Mouse (Mus musculus): ENCODE measurements around the gene Vapb.

Vapb gene

GRCm38 (mm10) chr2:173791904-173792757 lies 54.8 kb downstream of the Vapb start:
- no peak for DNase-seq (ENCODE audit: low spot score)

- no peak for DNase-seq (ENCODE audit: low spot score)
Measured at GRCm38 (mm10) chr2:173794018-173794417, 56.7 kb downstream of the Vapb start.

GRCm38 (mm10) chr2:173794531-173795510 lies 57.5 kb downstream of the Vapb start:
- no peak for DNase-seq (ENCODE audit: low spot score)

- no peak for DNase-seq (ENCODE audit: low spot score)
Measured at GRCm38 (mm10) chr2:173795801-173796673, 58.7 kb downstream of the Vapb start.

GRCm38 (mm10) chr2:173796674-173796963 lies 59.3 kb downstream of the Vapb start:
- DNase-seq (ENCODE audit: low spot score) = no peak

GRCm38 (mm10) chr2:173799513-173799912 lies 62.2 kb downstream of the Vapb start:
- DNase-seq (ENCODE audit: low spot score) = no peak

GRCm38 (mm10) chr2:173800566-173800965 lies 63.3 kb downstream of the Vapb start:
- DNase-seq (ENCODE audit: low spot score) = no peak

- DNase-seq (ENCODE audit: low spot score) = no peak
Measured at GRCm38 (mm10) chr2:173801405-173801876, 64.1 kb downstream of the Vapb start.

- no peak for DNase-seq (ENCODE audit: low spot score)
Measured at GRCm38 (mm10) chr2:173802176-173802575, 64.9 kb downstream of the Vapb start.

GRCm38 (mm10) chr2:173802956-173803355 lies 65.6 kb downstream of the Vapb start:
- no peak for DNase-seq (ENCODE audit: low spot score)

GRCm38 (mm10) chr2:173803827-173804226 lies 66.5 kb downstream of the Vapb start:
- DNase-seq (ENCODE audit: low spot score) = no peak

GRCm38 (mm10) chr2:173806621-173807020 lies 69.3 kb downstream of the Vapb start:
- DNase-seq (ENCODE audit: low spot score) = no peak

- no peak for DNase-seq (ENCODE audit: low spot score)
Measured at GRCm38 (mm10) chr2:173808942-173809341, 71.6 kb downstream of the Vapb start.

GRCm38 (mm10) chr2:173810036-173810850 lies 72.9 kb downstream of the Vapb start:
- no peak for DNase-seq (ENCODE audit: low spot score)

GRCm38 (mm10) chr2:173810851-173811130 lies 73.5 kb downstream of the Vapb start:
- no peak for DNase-seq (ENCODE audit: low spot score)

GRCm38 (mm10) chr2:173811850-173812249 lies 74.5 kb downstream of the Vapb start:
- no peak for DNase-seq (ENCODE audit: low spot score)

- DNase-seq (ENCODE audit: low spot score) = no peak
Measured at GRCm38 (mm10) chr2:173813071-173813470, 75.8 kb downstream of the Vapb start.

GRCm38 (mm10) chr2:173826287-173826686 lies 89.0 kb downstream of the Vapb start:
- DNase-seq (ENCODE audit: low spot score) = no peak

GRCm38 (mm10) chr2:173827228-173827627 lies 89.9 kb downstream of the Vapb start:
- no peak for DNase-seq (ENCODE audit: low spot score)

- DNase-seq (ENCODE audit: low spot score) = no peak
Measured at GRCm38 (mm10) chr2:173828134-173828533, 90.8 kb downstream of the Vapb start.

GRCm38 (mm10) chr2:173832828-173833492 lies 95.6 kb downstream of the Vapb start:
- DNase-seq (ENCODE audit: low spot score) = no peak

Data from c-Kit-positive CD71-positive TER-119-positive erythroid progenitor cells, embryonic 14.5 days (primary cell).